Mouse (Mus musculus) left cerebral cortex, postnatal 36 days (tissue): Measurements from ENCODE around the gene Pde1c. TPM values are rescaled to one million over a fixed set of nuclear protein-coding genes. Genes with fewer than 3 reads are reported as not detected.
A peak's percentile ranks its signal among the peaks of the same experiment; 100 is the strongest.
"Not testable (repeated sequence)": the region's sequence is repeated elsewhere in the genome, so short reads cannot be mapped to it uniquely, and the experiment has no call there.

Experiments used
- DNase-seq, 2 experiments: peaks; one replicate each; pipeline ENCODE4 v3.0.0; 2021 to 2022; ENCODE audit warnings: low spot score in 2 of 2, mixed read lengths in 1 of 2
- intact Hi-C: fragments of 180-260 bp; cut with DNase I; formaldehyde crosslinking; loops from one replicate; pipeline ENCODE4 v1.15.1; 2025
- total RNA-seq, 2 experiments: library from RNA; stranded (reverse); gene quantifications; 2 replicates each; pipeline ENCODE4 v1.2.3; 2021

The Pde1c gene
- total RNA-seq: 1 to 10 TPM; 4.9 to 6.3 TPM

GRCm38 (mm10) chr6:56568470-56569372, at the start of gene Pde1c:
Gene Pde1c (minus strand): TSS chr6:56569103.
- DNase-seq: peak; percentile 8 to 11
- intact Hi-C loops: no loop called here

DNA sequence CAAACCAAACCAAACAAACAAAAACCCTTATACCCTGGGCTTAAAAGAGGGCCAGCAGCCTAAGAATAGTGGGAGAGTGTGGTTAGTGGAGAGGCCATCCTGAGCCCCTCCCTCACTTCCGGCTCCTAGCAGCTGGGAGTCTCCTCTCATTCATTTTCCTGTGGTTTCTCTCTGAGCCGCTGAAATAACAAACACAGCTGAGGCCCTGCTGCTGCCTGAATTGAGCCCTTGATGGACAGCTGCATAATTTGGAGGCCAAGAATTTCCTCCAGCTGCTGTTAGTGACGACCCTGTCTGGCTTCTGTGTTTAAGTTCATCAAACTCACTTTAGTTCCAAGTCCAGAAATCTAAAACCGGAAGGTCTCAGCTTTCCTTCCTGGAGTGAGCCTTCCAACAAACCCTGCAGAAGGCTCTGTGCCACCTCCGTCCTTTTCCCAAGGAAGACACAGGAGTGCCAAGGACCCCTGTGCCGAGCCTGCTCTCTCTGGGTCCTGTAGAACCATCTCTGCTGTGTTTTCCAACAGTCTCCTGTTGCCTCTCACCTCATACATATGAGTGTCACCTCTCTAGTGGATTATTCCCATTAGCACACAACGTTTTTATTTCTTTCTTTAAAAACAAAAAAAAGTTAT, 48.2 kb upstream of the Pde1c start:
- intact Hi-C loops: no loop called here
- no peak for DNase-seq

DNA sequence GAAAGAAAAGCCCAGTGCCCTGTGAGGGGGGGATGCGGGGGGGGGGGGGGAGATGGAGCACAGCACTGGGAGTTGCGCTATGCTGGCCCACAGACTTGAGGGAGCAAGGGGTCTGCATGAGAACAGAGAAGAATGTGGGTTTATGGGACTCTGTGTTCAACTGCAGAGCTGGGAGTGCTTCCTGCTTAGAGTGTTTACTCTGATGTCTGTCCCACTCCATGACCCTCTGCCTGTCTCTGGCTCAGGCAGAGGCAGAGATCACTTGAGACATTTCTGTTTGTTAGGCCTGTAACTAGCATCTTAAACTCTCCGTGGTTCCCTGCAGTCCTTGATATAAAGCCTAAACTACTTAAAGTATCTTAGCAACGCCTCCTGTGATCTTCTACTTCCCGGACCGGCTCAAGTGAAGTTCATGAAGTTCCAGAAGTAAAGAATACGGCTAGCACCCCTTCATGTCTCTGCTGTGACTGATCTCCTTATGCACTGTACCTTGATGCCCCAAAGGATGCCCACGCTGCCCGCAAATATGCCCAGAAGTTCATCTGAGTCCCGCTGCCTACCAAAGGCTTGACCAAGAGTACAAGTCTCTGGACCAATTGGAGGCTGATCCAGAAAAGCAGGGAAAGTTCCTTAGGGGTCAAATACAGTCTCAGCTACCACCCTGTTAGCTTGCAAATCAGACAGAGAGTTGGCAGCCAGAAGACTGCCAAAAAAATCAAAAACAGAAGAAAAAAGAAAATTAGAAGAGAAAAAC, 47.5 kb upstream of the Pde1c start:
- DNase-seq: no peak
- intact Hi-C loops: no loop called here

DNA sequence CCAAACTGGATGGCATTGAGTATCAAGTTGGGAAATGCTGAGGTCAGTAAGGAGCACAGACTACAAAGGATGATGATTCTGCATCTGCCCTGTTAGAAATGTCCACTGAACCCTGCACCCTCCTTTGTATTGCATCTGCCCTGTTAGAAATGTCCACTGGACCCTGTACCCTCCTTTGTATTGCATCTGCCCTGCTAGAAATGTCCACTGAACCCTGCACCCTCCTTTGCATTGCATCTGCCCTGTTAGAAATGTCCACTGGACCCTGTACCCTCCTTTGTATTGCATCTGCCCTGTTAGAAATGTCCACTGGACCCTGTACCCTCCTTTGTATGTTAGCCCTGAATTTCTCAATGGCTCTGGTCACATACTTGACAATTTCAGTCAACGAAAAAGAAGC, 40.6 kb upstream of the Pde1c start:
- intact Hi-C loops: loop anchor here (2.0 kb wide), 1 partner anchor 543 kb away; no protein-coding TSS in a partner anchor
- not testable (repeated sequence) for DNase-seq

- peak; percentile 41 to 69 for DNase-seq
Observed at GRCm38 (mm10) chr6:56608277-56608676, 39.4 kb upstream of the Pde1c start.

GRCm38 (mm10) chr6:56579568-56579967, 10.7 kb upstream of the Pde1c start:
- no peak for DNase-seq
- intact Hi-C loops: no loop called here

More at GRCm38 (mm10) chr6:56608277-56608676, 39.4 kb upstream of the Pde1c start:
- intact Hi-C loops: loop anchor here (1.0 to 2.0 kb wide), 2 partner anchors 127 to 541 kb away; no protein-coding TSS in a partner anchor

- DNase-seq: no peak
- intact Hi-C loops: no loop called here
Observed at GRCm38 (mm10) chr6:56560891-56561290, 8.0 kb downstream of the Pde1c start.

DNA sequence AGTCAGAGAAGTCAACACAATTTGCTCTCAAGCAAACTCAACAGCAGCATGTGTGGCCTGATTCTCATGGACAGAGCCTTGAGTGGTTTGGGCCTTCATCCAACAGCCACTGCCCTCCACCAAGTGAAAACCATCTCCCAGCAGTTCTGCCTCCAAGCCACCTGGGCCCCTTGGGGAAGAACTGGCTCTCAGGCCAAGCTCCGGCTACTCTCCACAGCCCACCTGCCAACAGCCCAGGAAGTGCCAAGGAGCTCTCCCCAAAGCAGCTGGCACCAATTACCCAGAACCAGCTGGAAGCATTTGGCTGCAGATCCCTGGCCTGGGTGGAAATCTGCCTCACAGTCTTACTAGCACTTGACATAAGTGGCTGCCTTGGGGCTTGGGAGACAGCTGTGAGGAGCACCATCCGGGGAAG, 8.4 kb downstream of the Pde1c start:
- intact Hi-C loops: no loop called here

GRCm38 (mm10) chr6:56558711-56559110, 10.2 kb downstream of the Pde1c start:
- DNase-seq: no peak
- intact Hi-C loops: no loop called here

More for the DNA sequence above, 8.4 kb downstream of the Pde1c start:
- DNase-seq: peak; percentile 16 to 17

DNA sequence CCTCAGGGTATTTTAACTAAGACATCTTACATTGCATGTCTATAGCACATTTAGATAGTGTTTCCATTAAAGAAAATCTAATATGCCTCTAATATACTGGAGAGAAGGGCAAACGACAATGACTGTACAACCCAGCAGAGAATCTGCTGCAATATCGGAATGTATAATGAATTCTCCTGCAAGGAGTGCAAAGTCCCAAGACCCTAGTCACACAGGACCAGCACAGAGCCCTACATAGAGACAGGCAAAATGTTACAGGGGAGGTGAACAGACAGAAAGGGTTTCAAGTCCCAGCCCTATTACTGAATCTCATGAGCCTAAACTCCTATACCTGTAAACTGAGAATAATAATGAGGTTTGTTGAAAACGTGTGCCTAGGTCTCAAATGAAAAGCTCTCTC, 13.1 kb downstream of the Pde1c start:
- no peak for DNase-seq
- intact Hi-C loops: no loop called here

GRCm38 (mm10) chr6:56555382-56555781, 13.5 kb downstream of the Pde1c start:
- no peak for DNase-seq
- intact Hi-C loops: no loop called here

DNA sequence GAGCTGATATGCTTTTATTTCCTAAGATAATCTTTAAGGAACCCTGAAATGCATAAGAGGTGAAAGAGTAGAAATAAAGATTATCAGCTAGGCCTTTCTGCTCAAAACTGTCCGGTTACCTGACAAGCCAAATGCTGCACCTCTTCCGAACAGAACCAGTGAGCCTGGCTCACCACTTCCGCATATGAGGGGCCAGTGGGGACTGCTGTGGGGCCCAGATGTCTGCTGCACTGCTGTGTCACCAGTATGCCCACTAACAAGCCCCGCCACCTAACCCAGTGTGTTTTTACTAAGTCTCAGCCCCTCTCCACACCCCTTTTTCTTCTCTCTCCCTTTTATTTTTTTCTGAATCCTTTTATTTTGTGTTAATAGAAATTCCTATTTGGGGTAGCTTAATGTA, 17.9 kb downstream of the Pde1c start:
- DNase-seq: no peak

DNA sequence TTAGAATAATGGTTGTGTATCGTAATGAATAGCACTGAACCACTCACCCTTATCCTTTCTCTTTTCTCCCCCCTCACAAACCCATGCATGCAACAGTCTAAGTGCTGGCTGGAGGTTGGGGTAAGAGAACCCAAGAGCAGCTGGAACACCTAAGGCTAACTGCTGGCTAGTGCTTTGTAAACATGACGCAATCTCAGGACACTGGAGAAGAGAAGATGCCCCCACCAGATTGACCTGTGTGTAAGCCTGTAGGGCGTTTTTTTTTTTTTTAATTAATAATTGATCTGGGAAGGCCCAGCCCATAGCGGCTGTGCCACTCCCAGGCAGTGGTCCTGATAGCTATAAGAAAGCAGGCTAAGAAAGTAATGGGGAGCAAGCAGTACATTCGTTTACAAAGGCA, 28.7 kb downstream of the Pde1c start:
- DNase-seq: no peak
- intact Hi-C loops: no loop called here

More for the DNA sequence above, 17.9 kb downstream of the Pde1c start:
- intact Hi-C loops: no loop called here

GRCm38 (mm10) chr6:56534653-56535052, 34.2 kb downstream of the Pde1c start:
- intact Hi-C loops: no loop called here
- DNase-seq: no peak

DNA sequence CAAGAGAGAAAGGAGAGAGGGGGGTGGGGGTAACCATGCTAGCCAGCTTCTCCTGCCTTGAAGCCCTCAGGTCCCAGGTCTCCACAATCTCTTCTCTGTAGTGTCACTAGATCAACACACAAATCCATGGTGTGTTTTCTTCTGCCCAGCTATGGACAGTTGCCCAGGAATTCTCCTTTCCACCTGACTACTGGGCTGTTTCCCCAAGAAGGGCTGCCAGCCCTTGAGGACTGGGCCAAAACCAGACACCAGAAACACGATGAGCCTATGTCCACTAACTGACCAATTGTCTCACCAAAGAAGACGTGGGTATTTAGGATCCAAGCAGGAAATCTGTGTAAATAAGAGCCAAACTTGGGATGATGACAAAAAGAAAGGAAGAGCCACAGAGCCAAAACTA, 36.6 kb downstream of the Pde1c start:
- intact Hi-C loops: no loop called here
- no peak for DNase-seq

DNA sequence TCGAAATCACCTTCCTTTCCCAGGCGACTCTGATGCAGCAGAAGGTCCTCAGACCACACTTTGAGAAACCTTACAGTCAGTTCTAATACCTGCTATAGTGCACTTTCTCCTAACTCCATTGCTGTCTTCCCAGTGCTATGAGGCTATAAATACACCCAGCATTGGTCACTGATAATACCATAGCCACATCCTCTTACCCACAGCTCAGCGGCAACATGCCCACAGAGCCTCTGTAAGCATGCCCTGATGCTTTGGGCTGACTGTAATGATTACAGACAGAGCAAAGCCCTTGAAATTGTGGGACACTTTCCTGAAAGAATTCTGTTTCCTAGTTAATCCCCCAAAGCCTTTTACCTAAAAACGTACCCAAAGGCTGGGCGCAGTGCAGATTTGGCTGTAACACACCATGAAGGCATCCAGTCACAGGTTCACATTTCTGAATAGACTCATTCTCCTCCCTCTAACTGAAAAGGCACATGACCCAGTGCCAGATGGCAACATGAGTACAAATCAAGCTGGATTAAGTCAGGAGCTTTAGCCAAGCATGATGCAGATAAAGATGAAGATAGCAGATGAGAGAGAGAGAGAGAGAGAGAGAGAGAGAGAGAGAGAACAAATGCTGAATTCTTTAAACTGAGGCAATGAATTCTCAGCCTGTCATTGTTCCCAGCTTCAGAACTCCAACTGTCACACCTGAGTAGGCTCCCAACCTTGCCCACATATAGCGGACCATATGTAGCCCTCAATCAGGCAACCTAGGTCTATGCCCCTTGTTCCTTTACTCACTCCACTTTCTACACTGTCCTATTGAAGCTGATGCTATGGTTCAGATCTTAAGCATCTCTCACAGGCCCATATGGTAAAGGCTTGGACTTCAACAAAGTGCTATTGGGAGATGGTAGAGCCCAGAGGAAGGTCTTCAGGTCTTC, 44.7 kb downstream of the Pde1c start:
- no peak for DNase-seq
- intact Hi-C loops: no loop called here

DNA sequence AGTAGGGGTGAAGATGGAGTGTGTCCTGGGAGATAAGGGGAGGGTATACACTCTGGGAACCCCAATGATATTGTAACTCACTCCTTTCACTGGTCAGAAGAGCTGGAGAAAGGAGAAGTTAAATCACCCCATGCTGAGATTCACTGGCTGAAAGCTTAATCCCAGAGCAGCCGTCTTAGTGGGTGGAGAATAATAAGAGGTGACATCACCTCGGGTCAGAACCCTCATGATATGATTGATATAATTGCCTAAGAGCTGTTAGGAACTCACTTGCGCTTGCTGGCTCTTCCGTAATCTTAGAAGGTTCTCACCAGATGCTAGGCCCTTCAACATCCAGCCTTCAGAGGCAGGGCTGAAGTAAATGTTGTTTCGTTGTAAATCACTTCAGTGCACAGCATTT, 79.7 kb downstream of the Pde1c start:
- intact Hi-C loops: no loop called here
- no peak for DNase-seq

DNA sequence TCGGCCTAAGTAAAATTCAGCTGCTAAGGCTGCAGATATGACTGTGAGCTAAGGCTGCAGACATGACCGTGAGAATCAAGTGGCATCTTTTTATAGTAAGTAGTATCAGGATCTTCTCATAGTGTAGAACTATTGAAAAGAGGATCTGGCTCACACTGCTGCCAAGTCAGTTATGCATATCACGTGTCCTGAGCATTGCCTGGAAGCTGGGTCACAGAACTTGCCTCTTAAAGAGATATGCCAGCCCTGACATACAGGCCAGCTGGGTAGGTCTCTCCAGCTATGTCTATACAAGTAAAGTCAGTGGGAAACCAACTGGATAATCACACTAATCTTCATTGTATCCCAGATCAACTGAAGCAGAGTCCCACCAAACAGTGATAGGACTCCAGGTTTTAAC, 83.8 kb downstream of the Pde1c start:
- DNase-seq: no peak
- intact Hi-C loops: no loop called here

GRCm38 (mm10) chr6:56480914-56481482, 87.9 kb downstream of the Pde1c start:
- peak; percentile 40 to 42 for DNase-seq
- intact Hi-C loops: loop anchor here (1.0 to 2.0 kb wide), 2 partner anchors 127 to 210 kb away; no protein-coding TSS in a partner anchor
